Mouse (Mus musculus) ES-E14 (cell line): ENCODE results near the gene Slit1.

Experiments
- CHD2 ChIP-seq: IDR thresholded peaks from 2 replicates; pipeline ENCODE4 v1.6.1; 2014; ENCODE audit warnings: mild to moderate bottlenecking, low read depth, low read length, inconsistent platforms
- HCFC1 ChIP-seq: IDR thresholded peaks from 2 replicates; pipeline ENCODE4 v1.6.1; 2012; ENCODE audit warnings: low read length, inconsistent platforms, borderline replicate concordance; ENCODE audit not compliant: insufficient read depth
- MAFK ChIP-seq: IDR thresholded peaks from 2 replicates; pipeline ENCODE4 v1.6.1; 2014; ENCODE audit warnings: mild to moderate bottlenecking, low read depth, low read length, inconsistent platforms; ENCODE audit not compliant: insufficient read depth
- ZC3H11A ChIP-seq: IDR thresholded peaks from 2 replicates; pipeline ENCODE4 v1.6.1; 2012; ENCODE audit warnings: low read depth, mild to moderate bottlenecking, inconsistent platforms, low read length, borderline replicate concordance
- ZNF384 ChIP-seq: IDR thresholded peaks from 2 replicates; pipeline ENCODE4 v1.6.1; 2012; ENCODE audit warnings: low read depth, low read length, inconsistent platforms

GRCm38 (mm10) chr19:41714431-41714917, 29.0 kb downstream of the Slit1 start:
- no peak for TF ChIP-seq MAFK
- no peak for TF ChIP-seq CHD2
- TF ChIP-seq ZNF384: no peak
- no peak for TF ChIP-seq ZC3H11A
- no peak for TF ChIP-seq HCFC1
